Mouse (Mus musculus) MEL (cell line): ENCODE results near the gene Them5. TPM values are rescaled to one million over a fixed set of nuclear protein-coding genes. Genes with fewer than 3 reads are reported as not detected.

Experiments used
- DNase-seq: peaks from one replicate; pipeline ENCODE4 v3.0.0; 2011; ENCODE audit warnings: low read depth, low spot score
- H3K27ac ChIP-seq: 2 replicates; pipeline ENCODE4 v1.5.1; 2012; ENCODE audit warnings: low read depth, mild to moderate bottlenecking, control low read depth, low read length, moderate library complexity; ENCODE audit not compliant: control insufficient read depth
- H3K27me3 ChIP-seq, 2 experiments: fragments of 150-350 bp in 1 of 2; sonication (generic) in 1 of 2; 2 replicates each; pipeline ENCODE4 v1.6.1; 2012; ENCODE audit warnings: low read length in 2 of 2, mild to moderate bottlenecking in 2 of 2, improper control_type of control experiment in 1 of 2, moderate library complexity in 1 of 2; ENCODE audit not compliant: insufficient read depth in 2 of 2, control insufficient read depth in 1 of 2
- H3K36me3 ChIP-seq, 2 experiments: 2 replicates each; pipeline ENCODE4 v1.6.1; 2012 to 2014; ENCODE audit warnings: low read length in 2 of 2, improper control_type of control experiment in 1 of 2, inconsistent platforms in 1 of 2, mild to moderate bottlenecking in 1 of 2; ENCODE audit not compliant: insufficient read depth in 2 of 2, control insufficient read depth in 1 of 2
- H3K4me1 ChIP-seq, 2 experiments: fragments of 150-350 bp in 1 of 2; sonication (generic) in 1 of 2; 2 replicates each; pipeline ENCODE4 v1.6.1; 2012; ENCODE audit warnings: low read length in 2 of 2, improper control_type of control experiment in 1 of 2, mild to moderate bottlenecking in 1 of 2; ENCODE audit not compliant: insufficient read depth in 2 of 2, control insufficient read depth in 1 of 2
- H3K4me3 ChIP-seq, 2 experiments: fragments of 150-350 bp in 1 of 2; sonication (generic) in 1 of 2; 2 replicates each; pipeline ENCODE4 v1.5.1; 2012; ENCODE audit warnings: low read depth in 2 of 2, low read length in 2 of 2, mild to moderate bottlenecking in 2 of 2, moderate library complexity in 2 of 2, control low read depth in 1 of 2, improper control_type of control experiment in 1 of 2; ENCODE audit not compliant: control insufficient read depth in 1 of 2, insufficient read depth in 1 of 2
- H3K79me2 ChIP-seq: 2 replicates; pipeline ENCODE4 v1.6.1; 2012; ENCODE audit warnings: mild to moderate bottlenecking, low read length, moderate library complexity; ENCODE audit not compliant: control insufficient read depth, poor library complexity, insufficient read depth
- H3K9ac ChIP-seq: 2 replicates; pipeline ENCODE4 v1.6.1; 2012; ENCODE audit warnings: low read depth, mild to moderate bottlenecking, control low read depth, low read length, moderate library complexity; ENCODE audit not compliant: control insufficient read depth, poor library complexity, severe bottlenecking
- H3K9me3 ChIP-seq: fragments of 150-350 bp; sonication (generic); replicated peaks from 2 replicates; pipeline ENCODE4 v1.6.1; 2012; ENCODE audit warnings: mild to moderate bottlenecking, low read length, improper control_type of control experiment, moderate library complexity; ENCODE audit not compliant: insufficient read depth
- BHLHE40 ChIP-seq: IDR thresholded peaks from 2 replicates; pipeline ENCODE4 v1.6.1; 2012; ENCODE audit warnings: low read depth, mild to moderate bottlenecking, inconsistent platforms, low read length, improper control_type of control experiment, borderline replicate concordance
- CHD1 ChIP-seq: IDR thresholded peaks from 2 replicates; pipeline ENCODE4 v1.6.1; 2012; ENCODE audit warnings: low read depth, mild to moderate bottlenecking, inconsistent platforms, low read length, improper control_type of control experiment
- CHD2 ChIP-seq: IDR thresholded peaks from 2 replicates; pipeline ENCODE4 v1.6.1; 2011; ENCODE audit warnings: low read length, improper control_type of control experiment
- ELF1 ChIP-seq: IDR thresholded peaks from 2 replicates; pipeline ENCODE4 v1.6.1; 2014; ENCODE audit warnings: low read depth, mild to moderate bottlenecking, inconsistent platforms, low read length, improper control_type of control experiment, moderate library complexity
- EP300 ChIP-seq, 2 experiments: IDR thresholded peaks; 2 replicates each; pipeline ENCODE4 v1.6.1; 2011; ENCODE audit warnings: improper control_type of control experiment in 2 of 2, low read length in 2 of 2, low read depth in 1 of 2, mild to moderate bottlenecking in 1 of 2
- ETS1 ChIP-seq: IDR thresholded peaks from 2 replicates; pipeline ENCODE4 v1.6.1; 2012; ENCODE audit warnings: low read depth, mild to moderate bottlenecking, inconsistent platforms, low read length, improper control_type of control experiment, moderate library complexity
- GABPA ChIP-seq: IDR thresholded peaks from 2 replicates; pipeline ENCODE4 v1.6.1; 2012; ENCODE audit warnings: low read depth, mild to moderate bottlenecking, inconsistent platforms, low read length, improper control_type of control experiment, moderate library complexity
- GATA1 ChIP-seq: IDR thresholded peaks from 2 replicates; pipeline ENCODE4 v1.6.1; 2011; ENCODE audit warnings: low read depth, low read length, improper control_type of control experiment
- HCFC1 ChIP-seq: IDR thresholded peaks from 2 replicates; pipeline ENCODE4 v1.6.1; 2012; ENCODE audit warnings: low read depth, mild to moderate bottlenecking, inconsistent platforms, low read length, improper control_type of control experiment, moderate library complexity
- MAFK ChIP-seq: IDR thresholded peaks from 2 replicates; pipeline ENCODE4 v1.6.1; 2011; ENCODE audit warnings: low read depth, mild to moderate bottlenecking, low read length, improper control_type of control experiment, borderline replicate concordance
- MAX ChIP-seq: IDR thresholded peaks from 2 replicates; pipeline ENCODE4 v1.6.1; 2011; ENCODE audit warnings: low read length, improper control_type of control experiment
- MAZ ChIP-seq: IDR thresholded peaks from 2 replicates; pipeline ENCODE4 v1.6.1; 2012; ENCODE audit warnings: low read depth, mild to moderate bottlenecking, inconsistent platforms, low read length, improper control_type of control experiment
- MEF2A ChIP-seq: IDR thresholded peaks from 2 replicates; pipeline ENCODE4 v1.6.1; 2014; ENCODE audit warnings: low read depth, mild to moderate bottlenecking, inconsistent platforms, low read length, improper control_type of control experiment; ENCODE audit not compliant: poor library complexity, insufficient replicate concordance, severe bottlenecking; ENCODE audit errors: extremely low read depth
- MXI1 ChIP-seq: IDR thresholded peaks from 2 replicates; pipeline ENCODE4 v1.6.1; 2011; ENCODE audit warnings: mild to moderate bottlenecking, low read depth, low read length, improper control_type of control experiment
- MYB ChIP-seq: IDR thresholded peaks from 2 replicates; pipeline ENCODE4 v1.6.1; 2011; ENCODE audit warnings: mild to moderate bottlenecking, low read depth, low read length, improper control_type of control experiment
- MYC ChIP-seq: IDR thresholded peaks from 2 replicates; pipeline ENCODE4 v1.6.1; 2011; ENCODE audit warnings: low read depth, mild to moderate bottlenecking, low read length, improper control_type of control experiment, moderate library complexity
- NRF1 ChIP-seq: IDR thresholded peaks from 2 replicates; pipeline ENCODE4 v1.6.1; 2014; ENCODE audit warnings: low read depth, mild to moderate bottlenecking, inconsistent platforms, low read length, improper control_type of control experiment, moderate library complexity; ENCODE audit not compliant: poor library complexity, insufficient read depth, severe bottlenecking
- POLR2A ChIP-seq, 2 experiments: IDR thresholded peaks; 2 replicates each; pipeline ENCODE4 v1.6.1; 2011 to 2012; ENCODE audit warnings: low read length in 2 of 2, mild to moderate bottlenecking in 2 of 2, control low read depth in 1 of 2, improper control_type of control experiment in 1 of 2, low read depth in 1 of 2, moderate library complexity in 1 of 2; ENCODE audit not compliant: control insufficient read depth in 1 of 2, insufficient read depth in 1 of 2, poor library complexity in 1 of 2
- POLR2AphosphoS2 ChIP-seq: IDR thresholded peaks from 2 replicates; pipeline ENCODE4 v1.6.1; 2011; ENCODE audit warnings: low read length, improper control_type of control experiment
- RAD21 ChIP-seq: IDR thresholded peaks from 2 replicates; pipeline ENCODE4 v1.6.1; 2011; ENCODE audit warnings: mild to moderate bottlenecking, low read depth, low read length, improper control_type of control experiment
- SMC3 ChIP-seq: IDR thresholded peaks from 2 replicates; pipeline ENCODE4 v1.6.1; 2011; ENCODE audit warnings: low read depth, low read length, improper control_type of control experiment
- TAL1 ChIP-seq: IDR thresholded peaks from 2 replicates; pipeline ENCODE4 v1.6.1; 2012; ENCODE audit warnings: mild to moderate bottlenecking, inconsistent platforms, low read length, moderate library complexity, mixed read lengths
- TBP ChIP-seq: IDR thresholded peaks from 2 replicates; pipeline ENCODE4 v1.8.0; 2011; ENCODE audit warnings: low read depth, low read length, improper control_type of control experiment
- TCF12 ChIP-seq: IDR thresholded peaks from 2 replicates; pipeline ENCODE4 v1.6.1; 2014; ENCODE audit warnings: low read depth, mild to moderate bottlenecking, inconsistent platforms, low read length, improper control_type of control experiment, moderate library complexity
- USF1 ChIP-seq: IDR thresholded peaks from 2 replicates; pipeline ENCODE4 v1.6.1; 2014; ENCODE audit warnings: low read depth, mild to moderate bottlenecking, inconsistent platforms, low read length, improper control_type of control experiment, moderate library complexity
- USF2 ChIP-seq, 2 experiments: IDR thresholded peaks; 2 replicates each; pipeline ENCODE4 v1.6.1; 2011 to 2012; ENCODE audit warnings: improper control_type of control experiment in 2 of 2, low read length in 2 of 2, borderline replicate concordance in 1 of 2, inconsistent platforms in 1 of 2, low read depth in 1 of 2, mild to moderate bottlenecking in 1 of 2; ENCODE audit not compliant: insufficient read depth in 1 of 2
- ZKSCAN1 ChIP-seq: IDR thresholded peaks from 2 replicates; pipeline ENCODE4 v1.6.1; 2012; ENCODE audit warnings: low read depth, mild to moderate bottlenecking, inconsistent platforms, low read length, improper control_type of control experiment, moderate library complexity
- ZNF384 ChIP-seq: IDR thresholded peaks from 2 replicates; pipeline ENCODE4 v1.6.1; 2012; ENCODE audit warnings: low read depth, mild to moderate bottlenecking, inconsistent platforms, low read length, improper control_type of control experiment
- polyA plus RNA-seq, 2 experiments: library from polyadenylated mRNA; stranded (reverse) in 1 of 2; unstranded in 1 of 2; fragments of >175 nt in 1 of 2; fragments of >200 nt in 1 of 2; gene quantifications; 2 replicates each; pipeline versions ENCODE4 v1.2.1 to v1.2.4; 2012; ENCODE audit warnings: low replicate concordance in 2 of 2, low read depth in 1 of 2; ENCODE audit not compliant: insufficient read length in 2 of 2, insufficient read depth in 1 of 2, missing spikeins in 1 of 2
- total RNA-seq: library from RNA; depleted of rRNA; stranded (reverse); fragments of 300-350 nt; gene quantifications from 2 replicates; pipeline ENCODE4 v1.2.3, GENCODE M21; 2012

The Them5 gene
- total and polyA plus RNA-seq, 3 experiments = not detected

DNA sequence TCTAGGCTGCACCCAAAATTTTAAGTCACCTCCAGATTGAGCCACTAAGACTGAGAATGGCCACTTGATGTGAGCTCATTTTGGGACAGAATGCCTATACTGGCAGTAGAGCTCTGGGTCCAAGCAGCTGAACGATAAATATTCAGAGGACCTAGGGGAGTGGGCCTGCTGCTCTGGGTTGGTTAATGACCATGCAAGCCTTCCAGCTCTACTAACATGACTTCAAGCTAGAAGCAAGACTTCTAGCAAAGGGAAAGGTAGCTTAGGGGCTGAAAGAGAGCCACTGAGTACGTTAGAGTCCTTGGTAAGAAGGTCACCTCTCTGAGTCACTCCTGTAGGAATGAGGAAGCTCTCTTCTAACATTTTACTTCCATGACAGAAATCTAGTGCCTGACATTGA lies 50.2 kb downstream of the Them5 start:
- Histone ChIP-seq H3K4me1 (no peaks in the 10 kb centered on the region), H3K27ac (no peak overlapping the region), H3K36me3 (no peaks in the 10 kb centered on the region)
- TF ChIP-seq TCF12 (no peak), CHD2 (no peak), GATA1 (no peak), MXI1 (no peak), MAFK (no peak), CHD1 (no peak), USF2 (IDR thresholded peaks at IDR 0.05; ENCODE audit: borderline replicate concordance in 1 of 2, insufficient read depth in 1 of 2, low read depth in 1 of 2, low read length in 2 of 2) (no peak), TBP (no peak), USF1 (no peak), MYB (no peak), MAX (no peak), BHLHE40 (no peak), TAL1 (no peak), GABPA (no peak), NRF1 (no peak), MAZ (no peak), ZNF384 (no peak), ELF1 (no peak), HCFC1 (no peak)
- TF ChIP-seq, all 39 proteins: peak for 0
- Histone ChIP-seq H3K9ac (no peak overlapping the region), H3K9me3 (no peaks in the 10 kb centered on the region), H3K4me3 (no peak overlapping the region), H3K79me2 (no peaks in the 10 kb centered on the region), H3K27me3 (peaks cover 8 to 15% of the 10 kb centered on the region in 2 experiments)
- DNase-seq = no peak

DNA sequence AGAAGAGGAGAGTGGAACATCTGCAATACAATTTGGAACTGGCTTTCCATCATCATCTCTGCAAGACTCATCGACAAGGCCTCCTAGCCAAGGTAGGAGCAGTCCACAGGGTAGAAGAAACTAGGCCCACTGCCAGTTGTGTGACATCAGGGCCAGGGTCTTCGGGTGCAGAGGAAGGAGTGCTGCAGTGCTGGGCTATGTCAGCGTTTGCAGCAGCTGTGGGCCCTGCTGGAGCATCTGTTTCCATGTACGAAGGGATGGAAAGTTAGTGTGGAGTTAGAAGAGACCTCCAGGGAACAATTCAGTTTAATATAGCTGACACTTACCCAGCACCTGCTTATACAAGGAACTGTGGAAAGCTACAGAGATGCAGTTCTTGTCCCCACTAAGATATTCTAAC lies 51.1 kb downstream of the Them5 start:
- TF ChIP-seq RAD21 (no peak), POLR2AphosphoS2 (no peak), SMC3 (no peak), MAZ (no peak), HCFC1 (no peak), GABPA (no peak), EP300 (IDR thresholded peaks at IDR 0.05; ENCODE audit: low read depth in 1 of 2, low read length in 2 of 2) (no peak), GATA1 (no peak), POLR2A (IDR thresholded peaks at IDR 0.05; ENCODE audit: control insufficient read depth in 1 of 2, insufficient read depth in 1 of 2, low read depth in 1 of 2, low read length in 2 of 2, poor library complexity in 1 of 2) (no peak), CHD1 (no peak), BHLHE40 (no peak), TAL1 (no peak), TBP (no peak), MYB (no peak), ZKSCAN1 (no peak), MYC (no peak), MEF2A (no peak), ETS1 (no peak)

More for the DNA sequence above, 51.1 kb downstream of the Them5 start:
- no peaks in the 10 kb centered on the region for H3K79me2 ChIP-seq
- no peaks in the 10 kb centered on the region for H3K36me3 ChIP-seq
- H3K9ac ChIP-seq = no peak overlapping the region
- peaks cover 11 to 15% of the 10 kb centered on the region in 2 experiments for H3K27me3 ChIP-seq
- no peak overlapping the region for H3K27ac ChIP-seq
- DNase-seq = no peak
- H3K9me3 ChIP-seq = no peaks in the 10 kb centered on the region
- H3K4me3 ChIP-seq = no peak overlapping the region
- H3K4me1 ChIP-seq = no peaks in the 10 kb centered on the region
